8 mouse cellular contexts compared by ENCODE assay signal in genomic region chr19:5742241-5742641, GRCm38 (mm10). TPM values are rescaled to one million over a fixed set of nuclear protein-coding genes. Genes with fewer than 3 reads are reported as not detected.
DNase-seq lines count a peak whose midpoint lies in the region; ATAC-seq lines count a peak whose summit lies in the region.

No protein-coding gene starts in this region.

- no peak for DNase-seq in cerebellum, postnatal 25 days
- DNase-seq in limb, embryonic 11.5 days (ENCODE audit: low spot score) = peak; percentile 63
- DNase-seq in left cerebral cortex, adult 18-20 months (ENCODE audit: low spot score in 2 of 2) = no peak
- DNase-seq in gastrocnemius, postnatal 36 days = no peak

- peak overlapping the region; percentile 90 for H3K4me3 ChIP-seq in megakaryocyte, embryonic 14.5 days (replicated peaks)
- peak overlapping the region; percentile 52 for H3K4me3 ChIP-seq in limb, embryonic 11.5 days (ENCODE audit: low read depth, low read length)
- peak overlapping the region; percentile 57 for H3K4me3 ChIP-seq in neural tube, embryonic 15.5 days (replicated peaks)

- H3K9me3 ChIP-seq in megakaryocyte, embryonic 14.5 days = no peaks in the 10 kb centered on the region
- no peaks in the 10 kb centered on the region for H3K9me3 ChIP-seq in limb, embryonic 11.5 days (ENCODE audit: control insufficient read depth, low read length)
- H3K9me3 ChIP-seq in neural tube, embryonic 15.5 days (replicated peaks) = no peaks in the 10 kb centered on the region

- intact Hi-C loops in gastrocnemius, postnatal 36 days (cut with DNase I) = no loop called here

- peak; percentile 16; the same call in 1 of the 2 replicates for ATAC-seq in cerebellum, adult (ENCODE audit: insufficient number of reproducible peaks, low FRiP score, low TSS enrichment)
- no peak for ATAC-seq in megakaryocyte, adult 5-6 weeks (ENCODE audit: poor library complexity, severe bottlenecking)
- peak; percentile 36; the same call in 1 of the 2 replicates for ATAC-seq in limb, embryonic 11.5 days (ENCODE audit: insufficient number of reproducible peaks, low FRiP score, low TSS enrichment, low read depth)
- ATAC-seq in neural tube, embryonic 15.5 days (ENCODE audit: low FRiP score) = peak; percentile 45; the same call in 1 of the 2 replicates

- H3K36me3 ChIP-seq in megakaryocyte, embryonic 14.5 days (replicated peaks; ENCODE audit: low read length) = no peaks in the 10 kb centered on the region
- H3K36me3 ChIP-seq in limb, embryonic 11.5 days (ENCODE audit: control insufficient read depth, insufficient read depth, low read length) = peaks cover 2% of the 10 kb centered on the region; the same call in 1 of the 2 replicates
- no peaks in the 10 kb centered on the region for H3K36me3 ChIP-seq in neural tube, embryonic 15.5 days

- H3K4me1 ChIP-seq in megakaryocyte, embryonic 14.5 days = peaks cover 51% of the 10 kb centered on the region
- peaks cover 32% of the 10 kb centered on the region for H3K4me1 ChIP-seq in limb, embryonic 11.5 days (ENCODE audit: control insufficient read depth, insufficient read depth, low read length)
- peaks cover 64% of the 10 kb centered on the region for H3K4me1 ChIP-seq in neural tube, embryonic 15.5 days

- H3K4me2 ChIP-seq in limb, embryonic 11.5 days (ENCODE audit: low read depth, severe bottlenecking) = peak overlapping the region; percentile 99
- H3K4me2 ChIP-seq in neural tube, embryonic 15.5 days = peak overlapping the region; percentile 98

- peak overlapping the region; percentile 92 for H3K9ac ChIP-seq in limb, embryonic 11.5 days (ENCODE audit: low read length)
- H3K9ac ChIP-seq in neural tube, embryonic 15.5 days (replicated peaks) = peak overlapping the region; percentile 70

- peak overlapping the region; percentile 52; the same call in 1 of the 2 replicates for H3K27ac ChIP-seq in limb, embryonic 11.5 days (replicated peaks; ENCODE audit: low read depth, low read length)
- H3K27ac ChIP-seq in neural tube, embryonic 15.5 days (replicated peaks) = peak overlapping the region; percentile 86

- under 1% methylated on average over 32 of the region's 32 CpGs for WGBS in limb, embryonic 11.5 days
- WGBS in neural tube, embryonic 15.5 days = 1% methylated on average over 31 of the region's 32 CpGs

- H3K27me3 ChIP-seq in megakaryocyte, embryonic 14.5 days (replicated peaks) = peaks cover 91% of the 10 kb centered on the region
- peaks cover 23% of the 10 kb centered on the region for H3K27me3 ChIP-seq in limb, embryonic 11.5 days (ENCODE audit: control insufficient read depth, insufficient read depth, low read length)
- H3K27me3 ChIP-seq in neural tube, embryonic 15.5 days (replicated peaks) = peaks cover 57% of the 10 kb centered on the region

RNA-seq across cellular contexts. Expression of gene Ltbp3, which starts 1.5 kb away (rescaled TPM):
- polyA plus RNA-seq in megakaryocyte, embryonic 14.5 days (2012; ENCODE audit: insufficient read depth, low replicate concordance) = 1.3 and 7.9 TPM in 2 replicates
- total RNA-seq in megakaryocyte, adult 5-6 weeks (2015) = 1.5 TPM in 1 of 2 replicates, not detected in the other
- total RNA-seq in megakaryocyte, adult 5-6 weeks (2017) = 0.18 and 2.8 TPM in 2 replicates
- 3.0 and 9.7 TPM in 2 replicates for polyA plus RNA-seq in limb, embryonic 11.5 days (2014; fragmentation: Nextera tagmentation; extraction: Ambion mirVana)
- polyA plus RNA-seq in neural tube, embryonic 15.5 days (2015; fragmentation: Nextera tagmentation; extraction: Ambion mirVana) = 15.6 and 19.1 TPM in 2 replicates
- total RNA-seq in left cerebral cortex, adult 18-20 months (2021) = 10 to 100 TPM; 37.2 to 41.8 TPM
- 10 to 100 TPM; 43.4 to 44.2 TPM for total RNA-seq in gastrocnemius, postnatal 36 days (2021)

RNA-seq across cellular contexts. Expression of gene Fam89b, which starts 12.8 kb away (rescaled TPM):
- polyA plus RNA-seq in megakaryocyte, embryonic 14.5 days (2012; ENCODE audit: insufficient read depth, low replicate concordance) = 84.3 and 173 TPM in 2 replicates
- total RNA-seq in megakaryocyte, adult 5-6 weeks (2015) = 95.7 and 114 TPM in 2 replicates
- total RNA-seq in megakaryocyte, adult 5-6 weeks (2017) = 65.5 and 78.8 TPM in 2 replicates
- 147 and 152 TPM in 2 replicates for polyA plus RNA-seq in limb, embryonic 11.5 days (2014; fragmentation: Nextera tagmentation; extraction: Ambion mirVana)
- polyA plus RNA-seq in neural tube, embryonic 15.5 days (2015; fragmentation: Nextera tagmentation; extraction: Ambion mirVana) = 122 and 138 TPM in 2 replicates
- 10 to 100 TPM; 24.4 to 30.9 TPM for total RNA-seq in left cerebral cortex, adult 18-20 months (2021)
- 10 to 100 TPM; 19.7 to 22.8 TPM for total RNA-seq in gastrocnemius, postnatal 36 days (2021)

RNA-seq across cellular contexts. Expression of gene Ehbp1l1, which starts 16.1 kb away (rescaled TPM):
- polyA plus RNA-seq in megakaryocyte, embryonic 14.5 days (2012; ENCODE audit: insufficient read depth, low replicate concordance) = 203 and 207 TPM in 2 replicates
- total RNA-seq in megakaryocyte, adult 5-6 weeks (2015) = 30.8 and 31.0 TPM in 2 replicates
- 118 and 119 TPM in 2 replicates for total RNA-seq in megakaryocyte, adult 5-6 weeks (2017)
- 5.8 and 6.1 TPM in 2 replicates for polyA plus RNA-seq in limb, embryonic 11.5 days (2014; fragmentation: Nextera tagmentation; extraction: Ambion mirVana)
- polyA plus RNA-seq in neural tube, embryonic 15.5 days (2015; fragmentation: Nextera tagmentation; extraction: Ambion mirVana) = 15.9 and 18.6 TPM in 2 replicates
- total RNA-seq in left cerebral cortex, adult 18-20 months (2021) = 10 to 100 TPM; 23.7 to 24.7 TPM
- total RNA-seq in gastrocnemius, postnatal 36 days (2021) = 100 to 1,000 TPM; 235 to 261 TPM

RNA-seq across cellular contexts. Expression of gene Scyl1, which starts 29.0 kb away (rescaled TPM):
- 30.0 and 71.8 TPM in 2 replicates for polyA plus RNA-seq in megakaryocyte, embryonic 14.5 days (2012; ENCODE audit: insufficient read depth, low replicate concordance)
- total RNA-seq in megakaryocyte, adult 5-6 weeks (2015) = 20.2 and 21.8 TPM in 2 replicates
- 30.9 and 41.5 TPM in 2 replicates for total RNA-seq in megakaryocyte, adult 5-6 weeks (2017)
- polyA plus RNA-seq in limb, embryonic 11.5 days (2014; fragmentation: Nextera tagmentation; extraction: Ambion mirVana) = 65.8 and 66.6 TPM in 2 replicates
- 81.6 and 83.1 TPM in 2 replicates for polyA plus RNA-seq in neural tube, embryonic 15.5 days (2015; fragmentation: Nextera tagmentation; extraction: Ambion mirVana)
- 10 to 100 TPM; 90.8 to 93.4 TPM for total RNA-seq in left cerebral cortex, adult 18-20 months (2021)
- total RNA-seq in gastrocnemius, postnatal 36 days (2021) = 10 to 100 TPM; 70.8 to 71.1 TPM

RNA-seq across cellular contexts. Expression of gene Kcnk7, which starts 38.1 kb away (rescaled TPM):
- not detected in 2 replicates for polyA plus RNA-seq in megakaryocyte, embryonic 14.5 days (2012; ENCODE audit: insufficient read depth, low replicate concordance)
- not detected in 2 replicates for total RNA-seq in megakaryocyte, adult 5-6 weeks (2015)
- total RNA-seq in megakaryocyte, adult 5-6 weeks (2017) = not detected in 2 replicates
- not detected in 2 replicates for polyA plus RNA-seq in limb, embryonic 11.5 days (2014; fragmentation: Nextera tagmentation; extraction: Ambion mirVana)
- polyA plus RNA-seq in neural tube, embryonic 15.5 days (2015; fragmentation: Nextera tagmentation; extraction: Ambion mirVana) = 0.35 and 0.45 TPM in 2 replicates
- total RNA-seq in left cerebral cortex, adult 18-20 months (2021) = not detected
- not detected for total RNA-seq in gastrocnemius, postnatal 36 days (2021)

Comparison
In these comparisons a context has a peak if more than half of its experiments do, and no peak if none do; other contexts are left out.
1. RNA of gene Ltbp3, which starts 1.5 kb away (total RNA-seq): 43.4 to 44.2 TPM in gastrocnemius, postnatal 36 days and 37.2 to 41.8 TPM in left cerebral cortex, adult 18-20 months; 0.18 to 2.8 TPM in megakaryocyte, adult 5-6 weeks; every median in the first group is over 10 times any median in the second.
2. Peak in every context shown above with its lines, with median percentiles within 50 percentile points of each other: H3K4me3 ChIP-seq.